ENCODE assay signal across 8 mouse cellular contexts in the genomic region with DNA sequence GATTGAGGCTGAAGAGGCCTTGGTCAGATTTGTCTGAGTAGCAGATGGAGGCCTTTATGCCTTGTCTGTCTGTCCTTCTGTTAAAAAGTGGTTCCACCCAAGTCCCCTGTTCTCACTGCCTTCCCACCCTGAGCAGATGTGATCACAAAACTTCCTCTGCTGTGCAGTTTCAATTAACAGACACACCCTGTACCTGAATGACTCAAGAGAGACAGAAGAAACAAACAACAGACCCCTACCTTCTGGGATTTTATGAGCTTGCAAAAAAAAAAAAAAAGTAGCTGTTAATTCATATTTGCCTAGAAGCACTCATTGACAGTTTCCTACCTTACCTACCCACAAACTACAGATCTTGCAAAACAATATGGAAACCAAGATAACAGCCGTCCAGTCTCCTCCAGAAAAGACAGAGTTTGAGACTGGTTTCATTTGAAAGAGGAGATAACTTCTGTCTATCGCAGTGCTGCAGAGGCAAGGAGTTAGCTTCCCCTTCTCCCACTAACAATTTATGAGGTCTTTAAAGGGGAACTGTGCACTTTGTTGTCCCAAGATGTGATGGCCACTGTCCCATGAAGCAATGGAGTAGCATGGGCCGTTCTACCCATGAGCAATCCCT. TPM values are rescaled to one million over a fixed set of nuclear protein-coding genes. Genes with fewer than 3 reads are reported as not detected.
A peak's percentile ranks its signal among the peaks of the same experiment; 100 is the strongest.
DNase-seq lines count a peak whose midpoint lies in the region; ATAC-seq lines count a peak whose summit lies in the region.

No protein-coding gene starts in this region.

- peak overlapping the region; percentile 51 for H3K4me3 ChIP-seq in forebrain, embryonic 15.5 days
- H3K4me3 ChIP-seq in stomach, embryonic 16.5 days (replicated peaks; ENCODE audit: low read length) = peak overlapping the region; percentile 73; the same call in 1 of the 2 replicates

- H3K27me3 ChIP-seq in forebrain, embryonic 15.5 days = no peaks in the 10 kb centered on the region
- no peaks in the 10 kb centered on the region for H3K27me3 ChIP-seq in stomach, embryonic 16.5 days (ENCODE audit: control insufficient read depth, insufficient read depth, low read length)

- peaks cover 28% of the 10 kb centered on the region for H3K4me1 ChIP-seq in forebrain, embryonic 15.5 days
- peaks cover 9% of the 10 kb centered on the region; the same call in 1 of the 2 replicates for H3K4me1 ChIP-seq in stomach, embryonic 16.5 days (ENCODE audit: control insufficient read depth, insufficient read depth, low read length)

- H3K27ac ChIP-seq in forebrain, embryonic 15.5 days (replicated peaks) = no peak overlapping the region
- H3K27ac ChIP-seq in stomach, embryonic 16.5 days (ENCODE audit: low read length) = no peak overlapping the region

- no peak for ATAC-seq in forebrain, embryonic 15.5 days (replicated peaks)
- ATAC-seq in stomach, embryonic 16.5 days (ENCODE audit: insufficient read depth, low FRiP score) = no peak
- no peak for ATAC-seq in inflammation-experienced regulatory T-cells, adult 6 months
- no peak for ATAC-seq in erythroid progenitor cell, adult 5-6 weeks (replicated peaks; ENCODE audit: low FRiP score, poor library complexity, severe bottlenecking)

- WGBS in forebrain, embryonic 15.5 days = 91% methylated on average over 3 of the region's 3 CpGs
- 83% methylated on average over 3 of the region's 3 CpGs for WGBS in stomach, embryonic 16.5 days

- H3K9ac ChIP-seq in forebrain, embryonic 15.5 days (replicated peaks) = no peak overlapping the region
- H3K9ac ChIP-seq in stomach, embryonic 16.5 days (ENCODE audit: low read length) = no peak overlapping the region

- no peaks in the 10 kb centered on the region for H3K36me3 ChIP-seq in forebrain, embryonic 15.5 days
- H3K36me3 ChIP-seq in stomach, embryonic 16.5 days (ENCODE audit: control insufficient read depth, insufficient read depth, low read length) = no peaks in the 10 kb centered on the region

- H3K9me3 ChIP-seq in forebrain, embryonic 15.5 days = no peaks in the 10 kb centered on the region
- H3K9me3 ChIP-seq in stomach, embryonic 16.5 days (replicated peaks; ENCODE audit: control insufficient read depth, low read length) = no peaks in the 10 kb centered on the region

- H3K4me2 ChIP-seq in forebrain, embryonic 15.5 days (replicated peaks) = peak overlapping the region; percentile 84
- H3K4me2 ChIP-seq in stomach, embryonic 16.5 days (ENCODE audit: low read depth, low read length) = peak overlapping the region; percentile 88; the same call in 1 of the 2 replicates

- peak; percentile 68 to 70 for DNase-seq in spleen, postnatal 36 days (ENCODE audit: low spot score in 2 of 2)
- DNase-seq in spleen, postnatal 14 days (ENCODE audit: low spot score in 2 of 2) = no peak
- DNase-seq in liver = peak; percentile 18
- DNase-seq in layer of hippocampus, postnatal 25 days (ENCODE audit: extremely low spot score in 1 of 2, low spot score in 1 of 2) = no peak

RNA-seq across cellular contexts. Expression of gene S1pr1, which starts 1.1 kb away (rescaled TPM):
- polyA plus RNA-seq in forebrain, embryonic 15.5 days (2015; fragmentation: Nextera tagmentation; extraction: Ambion mirVana) = 29.3 TPM in 2 replicates
- 17.3 and 18.8 TPM in 2 replicates for polyA plus RNA-seq in stomach, embryonic 16.5 days (2015; fragmentation: Nextera tagmentation; extraction: Ambion mirVana)
- 100 to 1,000 TPM; 148 to 162 (median 162) TPM for polyA plus RNA-seq in inflammation-experienced regulatory T-cells, adult 6 months (2017; shearing (Covaris generic))
- total RNA-seq in erythroid progenitor cell, adult 5-6 weeks (2015; ENCODE audit: low replicate concordance) = 15.5 and 19.7 TPM in 2 replicates
- total RNA-seq in erythroid progenitor cell, adult 5-6 weeks (2017; ENCODE audit: low replicate concordance) = 2.2 and 5.4 TPM in 2 replicates
- total RNA-seq in layer of hippocampus, postnatal 25 days (2021) = 10 to 100 TPM; 94.9 to 95.2 TPM

Comparison
In these comparisons a context has a peak if more than half of its experiments do, and no peak if none do; other contexts are left out.
1. DNase-seq: peak in spleen, postnatal 36 days (2 of 2) and liver (single experiment); none in spleen, postnatal 14 days (0 of 2) and layer of hippocampus, postnatal 25 days (0 of 2).